Mouse (Mus musculus) mouse trophoblast stem cell (cell line): ENCODE measurements around the gene Agpat1.

ENCODE experiments used
- in situ Hi-C, 2 experiments: fragments of 300-500 bp; cut with MseI, MboI; formaldehyde crosslinking; loops; 2 replicates in 1 of 2; 3 replicates in 1 of 2; pipeline ENCODE4 v1.15.1; 2025

Agpat1 gene

DNA sequence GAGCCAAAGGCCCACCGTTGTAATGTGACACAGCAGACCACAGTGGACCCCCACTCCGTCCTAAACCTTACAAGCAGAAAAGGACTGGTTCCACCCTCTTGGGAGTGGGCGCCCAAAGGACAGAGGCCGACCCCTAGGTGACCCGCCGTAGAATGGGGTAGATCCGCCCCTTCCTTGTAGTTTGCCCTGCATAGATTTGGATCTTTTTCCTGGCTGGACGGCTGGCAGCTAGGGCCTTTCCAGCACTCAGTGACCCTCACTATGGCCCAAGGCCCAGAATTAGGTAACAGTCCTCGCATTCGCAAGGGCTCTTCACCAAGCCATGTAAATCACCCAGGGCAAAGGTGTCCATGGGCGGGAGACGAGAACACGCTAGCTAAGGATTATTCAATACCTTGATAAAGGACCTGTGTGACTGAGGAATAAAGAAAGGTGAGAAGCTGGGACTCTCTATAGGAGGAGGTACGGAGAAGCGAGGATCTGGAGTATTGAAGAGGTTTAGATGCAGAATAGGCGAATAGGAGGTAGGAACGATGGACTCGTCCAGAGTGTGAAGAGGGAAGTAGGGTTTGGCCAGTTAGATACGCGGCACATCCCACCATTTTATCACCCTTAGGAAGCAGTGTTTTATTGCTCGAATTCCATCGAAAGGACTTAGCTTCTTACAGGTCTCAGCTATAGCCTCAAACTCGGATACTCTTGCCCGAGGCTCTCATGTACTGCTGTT is 612 bp downstream of the Agpat1 start:
- in situ Hi-C loops = no loop called here

DNA sequence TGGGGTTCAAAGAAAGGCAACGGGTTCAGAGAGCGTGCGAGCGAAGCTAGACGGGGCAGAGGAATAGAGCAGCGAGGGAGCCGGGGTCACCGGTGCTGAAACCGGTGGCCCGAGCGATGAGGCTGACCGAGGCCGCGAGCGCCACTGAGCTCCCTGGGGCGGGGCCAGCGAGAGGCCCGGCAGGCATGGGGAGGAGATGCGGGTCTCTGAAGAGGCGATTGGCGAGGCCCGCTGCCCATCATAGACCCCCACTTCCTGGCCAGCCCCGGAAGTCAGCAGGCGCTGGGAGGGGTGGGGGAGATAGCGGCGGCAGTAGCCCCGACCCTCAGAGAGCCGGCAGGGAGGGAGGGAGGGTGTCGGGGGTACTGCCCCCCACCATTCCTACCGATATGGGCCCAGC is 1.5 kb downstream of the Agpat1 start:
- in situ Hi-C loops = no loop called here

DNA sequence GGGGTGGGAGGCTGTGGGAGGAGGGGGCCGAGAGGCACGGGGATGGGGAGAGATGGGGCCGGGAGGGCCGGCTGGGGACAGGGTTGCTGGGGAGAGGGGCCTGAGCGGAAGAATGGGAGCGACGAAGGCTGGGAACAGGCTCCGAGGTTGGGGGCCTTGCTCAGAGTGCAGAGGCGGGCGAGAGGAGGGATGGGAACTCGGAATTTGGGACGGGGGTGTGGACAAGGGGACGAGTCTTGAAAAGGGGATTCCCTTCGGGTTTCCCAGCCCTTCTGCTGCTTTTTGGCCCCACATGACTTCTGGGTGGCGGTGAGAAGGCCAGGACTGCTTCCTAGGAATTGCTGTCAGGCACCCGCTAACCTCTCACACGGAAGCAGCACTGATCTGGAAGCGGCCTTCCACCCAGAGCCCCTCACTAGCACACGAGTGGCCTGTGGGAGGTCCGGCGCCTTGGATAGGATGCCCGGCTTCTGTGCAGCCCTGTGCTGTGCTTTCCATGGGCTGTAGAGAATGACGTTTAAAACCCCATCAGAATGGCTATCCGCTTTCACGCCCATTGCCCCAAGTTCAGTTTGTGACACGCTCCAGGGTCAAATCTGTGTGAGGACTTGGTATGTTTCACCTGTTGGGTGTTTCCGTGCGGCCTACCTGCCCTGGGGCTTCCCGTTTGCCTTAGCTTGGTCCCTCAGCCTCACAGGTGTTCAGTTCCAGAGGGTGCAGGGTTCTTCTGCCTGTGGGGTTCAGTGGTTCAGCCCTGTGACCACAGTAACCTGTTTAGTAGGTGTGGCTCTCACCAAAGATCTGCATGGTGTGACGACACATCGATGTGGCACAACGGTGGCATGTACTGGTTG is 2.4 kb downstream of the Agpat1 start:
- in situ Hi-C loops = no loop called here

DNA sequence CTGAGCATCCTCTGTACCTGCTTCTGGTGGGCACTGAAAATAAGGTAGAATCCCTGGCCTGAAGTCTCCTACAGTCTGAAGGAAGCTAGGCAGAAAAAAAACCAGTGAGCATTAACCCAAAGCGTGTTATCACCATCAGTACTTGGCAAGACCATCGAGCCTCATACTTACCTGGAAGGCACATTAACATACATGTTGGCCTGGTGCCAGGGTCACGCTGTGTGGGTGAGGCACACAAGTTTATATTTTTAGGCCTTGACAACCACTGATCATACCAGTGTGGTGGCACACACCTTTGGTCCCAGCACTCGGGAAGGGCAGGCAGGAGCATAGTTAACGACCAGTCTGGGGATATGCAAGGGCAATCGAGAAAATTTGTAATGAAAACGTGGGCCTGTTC is 3.9 kb downstream of the Agpat1 start:
- in situ Hi-C loops = no loop called here

DNA sequence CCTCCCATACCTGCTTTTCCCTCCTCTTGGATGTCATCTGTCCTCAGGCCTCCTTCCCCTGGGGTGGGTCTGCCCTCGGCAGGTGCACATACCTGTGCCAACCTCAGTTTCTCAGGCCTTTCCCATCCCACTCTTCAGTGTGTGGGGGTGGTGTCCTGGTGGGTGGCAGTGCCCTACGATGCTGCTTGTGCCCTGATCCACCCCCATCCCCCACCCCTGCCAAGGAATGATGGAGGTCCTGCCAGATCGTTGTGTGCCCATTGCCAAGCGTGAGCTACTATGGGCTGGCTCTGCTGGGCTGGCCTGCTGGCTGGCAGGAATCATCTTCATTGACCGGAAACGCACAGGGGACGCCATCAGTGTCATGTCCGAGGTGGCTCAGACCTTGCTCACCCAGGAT is 7.0 kb downstream of the Agpat1 start:
- in situ Hi-C loops = loop anchor here in 1 of 2 experiments (5.0 kb wide), 1 partner anchor 34 kb away; no protein-coding TSS in a partner anchor

DNA sequence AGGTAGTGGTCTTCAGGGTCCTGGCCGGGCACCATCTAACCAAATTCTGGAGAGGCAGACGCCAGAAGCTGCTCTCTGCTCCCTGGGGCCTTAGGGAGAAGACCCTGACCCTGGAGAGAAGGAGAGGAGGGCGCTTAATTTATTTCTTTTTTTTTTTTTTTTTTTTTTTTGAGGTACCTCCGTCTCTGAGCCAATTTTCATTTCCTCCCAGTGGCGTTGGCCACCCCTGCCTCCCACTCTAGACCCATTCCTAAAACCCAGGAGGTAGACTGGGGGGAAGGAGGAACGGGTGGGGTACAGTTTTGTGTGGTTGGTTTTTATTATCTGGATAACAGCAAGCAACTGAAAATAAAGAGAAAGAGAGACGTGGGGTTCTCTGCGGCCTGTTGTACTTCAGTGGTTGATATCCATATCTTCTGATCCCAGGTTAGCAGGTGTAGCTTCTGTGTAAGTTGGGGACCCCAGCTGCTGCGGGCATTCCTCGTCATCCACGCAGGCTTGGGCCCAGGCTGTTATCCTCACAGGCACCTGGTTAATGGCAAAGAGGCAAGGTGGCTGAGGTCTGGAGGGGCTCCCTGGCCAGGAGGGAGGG is 9.1 kb downstream of the Agpat1 start:
- in situ Hi-C loops = loop anchor here in 1 of 2 experiments (5.0 kb wide), 1 partner anchor 36 kb away; no protein-coding TSS in a partner anchor

DNA sequence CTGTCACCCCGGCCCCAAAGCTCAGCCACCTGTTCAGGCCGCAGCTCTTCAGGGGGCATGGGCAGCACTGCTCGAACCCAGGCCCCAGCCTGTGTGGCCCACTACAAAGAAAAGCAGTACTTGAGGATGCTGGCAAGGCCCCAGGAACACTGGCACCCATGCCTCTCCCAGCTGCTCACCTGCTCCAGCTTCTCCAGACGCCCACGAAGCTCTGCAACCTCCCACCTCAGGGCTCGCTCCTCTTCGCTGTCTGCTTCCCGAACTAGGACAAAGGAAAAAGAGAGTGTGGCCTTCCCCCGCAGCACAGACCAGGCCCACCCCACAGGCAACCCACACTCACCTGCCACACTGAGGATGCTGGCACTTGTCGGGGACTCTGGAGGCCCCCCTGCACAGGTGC is 9.8 kb downstream of the Agpat1 start:
- in situ Hi-C loops = loop anchor here in 1 of 2 experiments (5.0 kb wide), 1 partner anchor 37 kb away; no protein-coding TSS in a partner anchor

DNA sequence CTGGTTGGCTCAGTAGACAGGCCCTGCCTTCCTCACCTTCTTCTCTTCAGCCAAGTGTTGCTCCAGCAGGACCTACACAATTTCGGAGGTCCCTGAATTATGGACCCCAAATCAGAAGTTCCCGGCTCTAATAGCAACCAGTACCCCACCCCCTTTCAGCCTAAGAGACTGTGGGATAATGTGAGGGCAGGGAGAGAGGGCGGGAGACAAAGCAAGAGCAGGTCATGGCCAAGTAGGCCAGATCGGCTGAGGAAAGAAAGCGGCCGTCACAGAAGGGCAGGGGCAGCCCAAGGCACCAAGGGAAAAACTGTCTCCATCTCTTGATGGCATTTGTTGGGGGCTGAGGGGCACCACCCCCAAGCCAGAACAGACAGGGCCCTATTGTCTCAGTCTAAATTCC is 11.8 kb downstream of the Agpat1 start, which contains the start of gene Egfl8:
Gene Egfl8 (minus strand): TSS at position 101 of the 400 bp plus-strand sequence.
- in situ Hi-C loops = no loop called here

DNA sequence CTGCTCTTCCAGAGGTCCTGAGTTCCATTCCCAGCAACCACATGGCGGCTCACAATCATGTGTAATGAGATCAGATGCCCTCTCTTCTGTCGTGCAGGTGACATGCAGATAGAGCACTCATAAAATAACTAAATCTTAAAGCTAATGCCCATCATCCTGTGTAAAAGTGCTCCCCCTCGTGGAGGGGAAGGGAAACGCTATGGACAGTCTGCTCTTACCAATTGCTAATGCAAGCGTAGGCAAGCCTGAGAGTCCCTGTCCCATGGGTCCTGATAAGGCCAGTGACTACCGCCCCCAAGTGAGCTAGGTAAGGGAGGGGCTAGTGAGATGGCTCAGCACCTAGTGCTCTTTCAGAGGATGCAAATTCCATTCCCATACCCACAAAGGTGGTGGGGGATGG is 14.9 kb downstream of the Agpat1 start:
- in situ Hi-C loops = no loop called here

DNA sequence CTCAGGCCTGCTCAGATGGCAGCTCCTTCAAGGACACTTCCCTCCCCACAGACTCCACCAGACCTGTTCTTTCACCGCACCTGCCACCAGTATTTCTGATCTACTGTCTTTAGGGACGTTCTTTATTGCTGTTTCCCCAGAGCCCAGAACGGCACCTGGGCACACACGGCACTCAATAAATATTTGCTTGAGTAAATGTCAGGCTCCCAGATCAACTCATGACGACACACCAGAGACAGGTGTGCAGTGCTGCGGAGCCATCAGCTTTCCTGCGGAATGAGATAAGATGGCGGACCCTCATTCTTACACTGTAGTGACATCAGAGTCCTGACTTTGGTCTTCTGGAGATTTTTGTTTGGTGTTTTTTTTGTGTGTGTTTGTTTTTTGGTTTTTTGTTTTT is 16.9 kb downstream of the Agpat1 start:
- in situ Hi-C loops = no loop called here

DNA sequence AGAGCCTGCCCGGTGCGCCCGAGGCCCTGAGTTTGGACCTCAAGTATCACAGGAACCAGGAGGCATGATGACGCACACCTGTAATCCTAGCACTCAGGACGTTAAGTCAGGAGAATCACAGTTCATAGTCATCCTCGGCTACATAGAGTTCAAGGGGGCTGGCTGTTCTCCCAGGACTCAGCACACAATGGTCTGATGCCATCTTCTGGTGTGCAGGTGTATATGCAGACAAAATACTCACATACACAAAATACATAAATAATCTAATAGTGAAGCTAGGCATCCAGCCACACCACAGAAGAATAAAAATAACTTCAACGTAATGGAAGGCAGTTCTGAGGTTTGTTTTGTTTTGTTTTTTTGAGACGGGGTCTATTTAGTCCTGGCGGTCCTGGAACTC is 19.1 kb downstream of the Agpat1 start:
- in situ Hi-C loops = no loop called here

DNA sequence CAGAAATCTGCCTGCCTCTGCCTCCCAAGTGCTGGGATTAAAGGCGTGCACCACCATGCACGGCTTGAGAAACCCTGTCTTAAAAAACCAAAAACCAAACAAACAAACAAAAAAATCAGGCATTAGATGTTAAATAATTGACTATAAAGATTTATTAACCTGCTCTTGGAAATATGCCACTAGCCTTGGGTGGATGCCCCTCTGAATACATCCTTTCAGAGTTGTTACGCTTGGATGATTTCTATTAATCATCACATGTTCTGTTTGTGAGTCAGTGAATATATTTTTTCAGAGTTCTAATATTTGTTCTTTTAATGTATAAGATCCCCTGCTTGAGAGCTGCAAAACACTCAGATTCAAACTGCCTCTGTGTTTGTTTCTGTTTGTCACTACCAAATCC is 20.9 kb downstream of the Agpat1 start:
- in situ Hi-C loops = no loop called here

DNA sequence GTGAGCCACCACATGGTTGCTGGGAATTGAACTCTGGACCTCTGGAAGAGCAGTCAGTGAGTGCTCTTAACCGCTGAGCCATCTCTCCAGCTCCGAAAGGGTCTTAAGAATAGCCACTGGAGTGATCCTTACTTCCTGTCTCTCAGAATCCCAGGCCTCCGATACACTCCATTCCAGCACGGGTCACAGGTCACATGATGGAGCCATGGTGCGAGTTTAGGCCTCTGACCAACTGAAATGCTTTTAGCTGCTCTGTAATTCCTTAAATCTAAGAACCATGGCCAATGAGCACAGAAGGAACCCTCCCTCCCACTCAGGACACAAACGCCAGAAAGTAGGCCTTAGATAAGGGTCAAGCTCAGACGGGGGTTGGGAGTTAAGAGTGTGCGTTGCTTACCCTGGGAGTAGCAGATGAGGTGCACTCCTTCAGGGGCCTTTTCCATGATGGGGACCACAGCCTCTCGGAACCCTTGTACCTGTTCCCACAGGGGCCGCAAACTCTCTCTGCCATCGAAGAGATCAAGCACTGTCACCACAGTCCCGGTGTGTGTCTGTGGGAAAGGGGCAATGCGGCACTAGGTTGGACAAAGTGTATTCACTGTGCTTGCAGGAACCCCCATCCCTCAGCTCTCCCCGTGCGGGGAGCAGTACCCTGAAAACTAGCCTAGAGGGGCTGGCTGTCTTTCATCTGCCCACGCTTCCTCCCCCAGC is 22.2 kb downstream of the Agpat1 start:
- in situ Hi-C loops = no loop called here

DNA sequence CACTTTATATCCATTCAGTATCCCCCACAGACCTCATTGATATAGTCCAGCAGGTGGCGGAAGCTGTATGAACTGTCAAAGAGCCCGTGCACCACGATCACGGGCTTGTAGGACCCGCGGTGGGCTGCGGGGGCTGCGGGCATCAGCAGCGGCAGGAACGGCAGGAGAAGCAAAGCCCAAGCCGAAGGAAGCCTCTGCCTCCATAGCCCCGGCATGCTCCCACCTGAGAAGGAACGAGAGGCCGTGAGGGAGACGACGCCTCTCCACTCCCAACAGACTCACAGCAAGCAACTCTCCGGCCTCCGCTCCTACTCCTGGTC is 22.7 kb downstream of the Agpat1 start:
- in situ Hi-C loops = no loop called here

DNA sequence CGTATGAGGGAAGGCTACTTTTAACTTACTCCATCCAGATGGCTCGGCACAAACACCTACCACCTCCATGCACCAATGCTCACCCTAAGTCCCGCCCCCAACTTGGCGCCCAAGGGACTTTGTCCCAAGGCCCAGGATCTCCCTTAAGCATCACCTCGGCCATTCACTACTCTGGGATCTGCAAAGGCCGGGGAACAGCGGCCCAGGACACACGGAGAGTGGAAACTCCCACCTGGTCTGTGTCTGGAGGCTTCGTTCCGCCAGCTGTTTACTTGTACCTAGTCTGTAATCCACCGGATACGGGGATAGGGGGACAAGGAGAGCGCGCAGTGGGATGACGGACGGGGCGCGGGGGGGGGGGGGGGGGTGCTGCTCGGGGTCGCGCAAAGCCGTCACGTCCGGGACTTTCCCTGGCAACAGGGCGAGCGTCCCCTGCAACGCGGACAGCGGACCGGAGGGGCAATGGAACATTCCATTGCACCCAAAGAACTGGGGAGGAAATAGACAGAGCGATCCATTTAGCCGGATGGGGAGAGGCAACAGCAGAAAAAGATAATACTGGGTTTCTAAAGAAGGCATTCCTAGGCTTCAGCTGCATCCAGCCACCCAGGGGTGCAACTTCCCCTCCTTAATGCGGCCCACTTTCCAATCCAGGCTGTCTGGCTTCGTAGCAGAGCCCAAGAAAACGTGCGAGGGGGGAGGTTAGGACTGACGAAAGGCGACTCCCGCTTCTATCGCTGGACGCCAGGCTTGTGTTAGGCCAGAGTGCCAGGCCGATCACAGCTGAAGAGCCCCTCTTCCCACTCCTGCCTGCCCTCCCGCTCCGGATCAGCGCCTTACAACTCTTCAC is 23.3 kb downstream of the Agpat1 start:
- in situ Hi-C loops = no loop called here

DNA sequence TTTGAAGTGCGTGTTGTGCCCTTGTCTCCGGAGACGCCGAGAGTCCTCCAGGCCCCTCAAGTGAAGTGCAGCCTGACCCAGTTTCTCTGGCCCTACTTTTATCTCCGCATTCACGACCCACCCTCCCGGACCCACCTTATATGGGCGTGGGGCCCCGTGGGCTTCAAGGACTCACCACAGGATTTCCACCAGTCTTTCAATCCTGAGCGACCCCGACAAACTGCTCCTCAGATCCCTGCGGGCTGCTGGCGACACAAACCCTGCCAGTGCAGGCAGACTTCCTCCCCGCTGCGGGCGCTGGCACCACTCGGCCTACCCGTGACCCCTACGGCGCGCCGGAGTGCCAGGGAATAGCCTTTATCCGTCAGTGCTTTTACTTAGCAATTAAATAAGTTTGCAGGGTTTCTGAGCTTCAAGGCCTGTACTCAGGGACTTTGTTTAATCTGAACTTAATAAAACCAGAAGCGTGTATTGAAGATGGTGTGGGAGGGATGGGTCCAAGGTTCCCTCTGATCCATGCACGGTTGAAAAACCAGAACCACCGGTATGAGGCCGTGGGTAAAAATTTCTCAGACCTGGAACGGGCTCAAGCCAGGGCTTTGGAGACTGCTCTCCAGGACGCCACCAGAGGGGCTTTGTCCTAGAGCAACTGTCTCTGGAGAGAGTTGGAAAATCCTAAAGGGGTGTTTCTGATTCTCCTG is 24.0 kb downstream of the Agpat1 start, which contains the start of gene Ppt2:
Gene Ppt2 (minus strand): TSS at position 568 of the 701 bp plus-strand sequence.
- in situ Hi-C loops = no loop called here

DNA sequence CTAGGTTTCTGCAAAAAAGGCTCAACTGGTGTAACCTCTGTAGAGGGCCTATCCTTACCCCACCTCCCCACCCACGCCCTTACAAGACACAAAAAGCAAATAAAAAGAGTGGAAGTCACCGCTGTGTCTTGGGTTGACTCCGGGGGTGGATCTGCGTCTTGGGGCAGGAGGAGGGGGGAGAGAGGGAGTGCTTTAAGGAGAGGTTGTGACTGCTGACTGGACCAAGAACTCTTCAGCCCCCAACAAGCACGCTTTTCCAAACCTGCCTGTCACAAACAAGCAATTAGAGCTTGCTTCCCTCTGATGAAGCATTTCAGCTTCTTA is 24.5 kb downstream of the Agpat1 start:
- in situ Hi-C loops = no loop called here

DNA sequence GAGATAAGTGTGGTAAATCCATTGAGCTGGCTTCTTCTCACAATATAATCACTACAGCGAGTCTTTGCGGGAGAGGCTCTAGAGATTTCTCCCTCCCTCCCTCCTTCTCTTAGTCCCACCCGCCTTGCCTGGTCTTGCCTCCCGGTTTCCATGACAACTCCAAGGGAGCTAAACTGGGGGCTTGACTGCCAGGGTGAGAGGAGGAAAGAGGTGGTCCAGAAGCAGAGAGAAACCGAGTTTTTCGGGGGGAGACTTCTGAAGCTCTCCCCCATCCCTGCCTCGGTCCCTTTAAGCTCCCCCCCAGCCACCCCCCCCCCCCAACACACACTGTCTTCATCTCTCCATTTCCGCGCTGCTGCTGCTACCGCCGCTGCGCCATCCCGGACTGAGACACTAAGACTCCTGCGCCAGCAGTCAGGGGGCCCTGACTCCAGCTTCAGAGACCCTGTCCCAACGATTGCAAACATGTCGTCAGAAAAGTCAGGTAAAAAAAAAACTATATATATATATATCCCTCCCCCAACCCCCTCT is 25.2 kb downstream of the Agpat1 start, which contains the start of gene Prrt1:
Gene Prrt1 (plus strand): TSS at position 313 of the 531 bp plus-strand sequence.
- in situ Hi-C loops = no loop called here

DNA sequence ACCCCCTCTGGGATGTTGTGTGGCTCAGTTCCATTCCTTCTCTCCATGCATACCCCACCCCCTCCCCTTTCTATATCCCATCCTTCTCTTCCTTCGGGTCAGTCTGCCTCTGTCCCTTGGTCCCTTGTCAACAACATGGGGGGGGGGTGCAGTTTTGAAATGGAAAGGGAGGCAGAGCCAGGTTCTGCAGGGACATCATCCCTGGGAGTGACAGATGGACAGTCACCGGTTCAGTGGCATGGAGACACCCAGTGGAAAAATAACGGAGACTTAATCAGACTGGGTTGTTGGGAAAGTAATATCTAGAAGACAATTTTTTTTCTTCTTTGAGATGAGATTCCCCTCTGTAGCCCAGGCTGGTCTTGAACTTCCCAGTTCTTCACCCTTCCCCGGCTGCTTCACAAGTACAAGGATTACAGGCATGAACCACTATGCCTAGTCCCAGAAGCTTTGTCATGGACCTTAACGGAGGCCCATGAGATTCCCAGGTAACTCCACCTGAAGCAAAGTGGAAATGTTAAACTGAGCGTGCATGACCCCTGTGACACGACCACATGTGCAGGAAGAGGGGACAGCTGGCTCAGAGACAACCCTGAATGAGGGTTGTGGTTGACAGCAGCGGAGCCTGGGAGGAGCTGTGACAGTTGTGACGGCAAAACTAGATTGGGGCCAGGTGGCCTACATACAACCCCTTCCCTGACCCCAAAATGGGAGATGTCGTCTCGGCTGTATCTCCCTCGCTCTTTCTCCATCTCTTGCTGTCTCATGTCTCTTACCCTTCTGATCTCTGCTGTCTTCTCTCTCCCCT is 25.9 kb downstream of the Agpat1 start:
- in situ Hi-C loops = no loop called here
